Mouse (Mus musculus) stomach, postnatal 0 days (tissue): ENCODE measurements around the gene Traf3ip3. TPM values are rescaled to one million over a fixed set of nuclear protein-coding genes. Genes with fewer than 3 reads are reported as not detected.

Experiments
- ATAC-seq: fragments of 200-750 bp; cut with Nextera tagmentation; 2 replicates; pipeline ENCODE4 v1.8.0; 2017; ENCODE audit not compliant: low FRiP score, low TSS enrichment
- DNase-seq: peaks from one replicate; pipeline ENCODE4 v3.0.0-alpha.2; 2016; ENCODE audit warnings: low spot score
- H3K27ac ChIP-seq: fragments of 300-500 bp; sonication (generic); replicated peaks from 2 replicates; pipeline ENCODE4 v1.5.1; 2014; ENCODE audit warnings: mild to moderate bottlenecking, control low read depth
- H3K27me3 ChIP-seq: fragments of 300-500 bp; sonication (generic); 2 replicates; pipeline ENCODE4 v1.6.1; 2014; ENCODE audit warnings: low read length; ENCODE audit not compliant: control insufficient read depth, insufficient read depth
- H3K36me3 ChIP-seq: fragments of 300-500 bp; sonication (generic); 2 replicates; pipeline ENCODE4 v1.6.1; 2014; ENCODE audit warnings: low read length, mixed read lengths; ENCODE audit not compliant: control insufficient read depth, insufficient read depth
- H3K4me1 ChIP-seq: fragments of 300-500 bp; sonication (generic); replicated peaks from 2 replicates; pipeline ENCODE4 v1.6.1; 2014; ENCODE audit warnings: antibody characterized with exemption; ENCODE audit not compliant: control insufficient read depth, insufficient read depth
- H3K4me2 ChIP-seq: fragments of 300-500 bp; sonication (generic); replicated peaks from 2 replicates; pipeline ENCODE4 v1.6.1; 2014; ENCODE audit warnings: low read depth, mild to moderate bottlenecking, control low read depth, moderate library complexity
- H3K4me3 ChIP-seq: fragments of 300-500 bp; sonication (generic); 2 replicates; pipeline ENCODE4 v1.5.1; 2014; ENCODE audit warnings: low read depth, low read length, control low read depth
- H3K9ac ChIP-seq: fragments of 300-500 bp; sonication (generic); 2 replicates; pipeline ENCODE4 v1.6.1; 2014; ENCODE audit warnings: mild to moderate bottlenecking, low read length, control low read depth, mixed read lengths
- H3K9me3 ChIP-seq: fragments of 300-500 bp; sonication (generic); 2 replicates; pipeline ENCODE4 v1.6.1; 2016; ENCODE audit warnings: low read length; ENCODE audit not compliant: control insufficient read depth
- CTCF ChIP-seq: IDR thresholded peaks from 2 replicates; pipeline ENCODE4 v1.5.1; 2016; ENCODE audit warnings: antibody characterized with exemption, low read depth, mild to moderate bottlenecking, moderate library complexity
- EP300 ChIP-seq: optimal IDR thresholded peaks from 2 replicates; pipeline ENCODE3; 2016; ENCODE audit warnings: antibody characterized with exemption
- WGBS: fragments of 180-500 bp; shearing (Covaris S2); extraction: QIAGEN DNeasy Blood & Tissue Kit; methylation state at CpG from one replicate; pipeline ENCODE4 v1.1.7; 2014; 5-methylcytosine and 5-hydroxymethylcytosine counted together
- polyA plus RNA-seq: library from polyadenylated mRNA; unstranded; fragments of >200 nt; fragmentation: Nextera tagmentation; extraction: Ambion mirVana; gene quantifications from 2 replicates; pipeline ENCODE4 v1.2.1, GENCODE M21; 2015

Gene Traf3ip3
- polyA plus RNA-seq, 1 experiment from 2014 or later, result 1.8 TPM

DNA sequence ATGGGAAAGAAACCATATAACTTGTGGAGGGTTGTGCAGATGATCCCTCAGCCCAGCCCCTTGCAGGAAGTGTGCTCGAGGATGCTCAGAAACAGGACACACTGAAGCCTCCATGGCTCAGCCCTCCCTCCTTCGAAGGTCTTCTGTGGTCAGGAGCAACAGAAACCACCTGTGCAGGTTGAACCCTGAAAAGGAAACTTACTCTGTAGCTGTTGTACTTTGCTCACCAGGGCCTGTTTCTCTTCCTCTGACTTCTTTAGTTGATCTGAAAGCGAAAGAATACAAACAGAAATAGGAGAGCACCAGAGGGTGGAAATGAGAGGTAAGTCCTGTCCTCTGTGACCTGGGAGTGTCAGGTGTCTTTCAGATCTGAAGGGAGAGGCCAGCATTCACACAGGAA is 20.4 kb downstream of the Traf3ip3 start:
- no peak overlapping the region for H3K27ac ChIP-seq
- WGBS, result 62% methylated on average over 3 of the region's 3 CpGs

DNA sequence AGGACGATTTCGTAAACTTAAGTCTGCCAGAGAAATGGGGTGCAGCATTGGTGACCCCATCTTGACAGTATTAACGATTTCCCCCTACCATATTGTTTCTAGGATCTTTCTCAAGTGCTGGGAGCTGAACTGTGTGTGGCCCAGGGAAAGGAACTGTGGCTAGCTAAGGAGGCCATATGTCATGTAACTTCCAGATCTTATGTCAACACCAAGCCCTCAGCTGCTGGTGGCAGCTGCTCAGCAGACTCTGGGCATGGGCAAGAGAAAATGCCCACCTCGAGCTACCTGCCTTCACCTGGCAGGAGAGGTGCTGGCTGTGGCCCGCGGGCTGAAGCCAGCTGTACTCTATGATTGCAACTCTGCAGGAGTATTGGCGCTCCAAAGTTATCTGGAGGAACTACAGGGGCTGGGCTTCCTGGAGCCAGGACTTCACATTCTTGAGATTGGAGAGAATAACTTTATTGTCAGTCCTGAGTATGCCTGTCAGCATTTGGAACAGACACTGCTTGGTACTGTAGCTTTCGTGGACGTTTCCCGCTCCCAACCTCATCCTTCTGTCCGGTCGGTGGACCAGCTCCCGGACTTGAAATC is 27.3 kb downstream of the Traf3ip3 start:
- no peak for ATAC-seq
- peak overlapping the region; percentile 78 for H3K4me2 ChIP-seq
- H3K4me3 ChIP-seq, result peak overlapping the region; percentile 69
- H3K9me3 ChIP-seq, result no peaks in the 10 kb centered on the region
- H3K36me3 ChIP-seq, result no peaks in the 10 kb centered on the region
- WGBS, result 64% methylated on average over 13 of the region's 13 CpGs
- H3K4me1 ChIP-seq, result no peaks in the 10 kb centered on the region
- no peaks in the 10 kb centered on the region for H3K27me3 ChIP-seq
- TF ChIP-seq CTCF (no peak), EP300 (no peak)
- peak; percentile 46 for DNase-seq
- H3K27ac ChIP-seq, result peak overlapping the region; percentile 93
- peak overlapping the region; percentile 80 for H3K9ac ChIP-seq

More for the DNA sequence above, 20.4 kb downstream of the Traf3ip3 start:
- no peaks in the 10 kb centered on the region for H3K27me3 ChIP-seq
- no peaks in the 10 kb centered on the region for H3K4me1 ChIP-seq
- H3K9me3 ChIP-seq, result no peaks in the 10 kb centered on the region
- H3K4me3 ChIP-seq, result no peak overlapping the region
- H3K4me2 ChIP-seq, result no peak overlapping the region
- H3K36me3 ChIP-seq, result no peaks in the 10 kb centered on the region
- DNase-seq, result no peak
- no peak overlapping the region for H3K9ac ChIP-seq
- ATAC-seq, result 0 out of 2 replicates have a peak, but pooled peaks have one; percentile 16
- TF ChIP-seq EP300 (no peak), CTCF (no peak)

DNA sequence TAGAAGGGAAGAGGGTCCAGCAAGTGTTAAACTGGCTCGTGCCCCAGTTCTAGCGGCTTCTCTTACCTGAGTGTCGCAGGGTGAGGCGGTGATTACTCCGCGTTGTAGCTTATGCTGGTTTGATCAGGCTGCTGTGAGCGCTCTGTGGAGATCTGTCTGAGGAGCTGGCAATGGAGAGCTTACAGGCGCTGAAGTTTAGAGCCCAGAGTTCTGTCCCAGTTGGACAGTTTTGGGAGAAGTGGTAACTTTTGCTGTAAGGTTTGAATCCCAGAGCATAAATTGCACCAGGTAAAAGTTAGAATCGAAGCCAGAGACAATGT is 27.7 kb downstream of the Traf3ip3 start:
- 12% methylated on average over 9 of the region's 9 CpGs for WGBS
- DNase-seq (no peak), ATAC-seq (peak; percentile 50; the same call in 1 of the 2 replicates)
- Histone ChIP-seq H3K36me3 (no peaks in the 10 kb centered on the region), H3K4me1 (no peaks in the 10 kb centered on the region), H3K27me3 (no peaks in the 10 kb centered on the region), H3K4me2 (peak overlapping the region; percentile 78), H3K9me3 (no peaks in the 10 kb centered on the region), H3K27ac (peak overlapping the region; percentile 93), H3K9ac (peak overlapping the region; percentile 80), H3K4me3 (peak overlapping the region; percentile 69)
- no peak for TF ChIP-seq CTCF

DNA sequence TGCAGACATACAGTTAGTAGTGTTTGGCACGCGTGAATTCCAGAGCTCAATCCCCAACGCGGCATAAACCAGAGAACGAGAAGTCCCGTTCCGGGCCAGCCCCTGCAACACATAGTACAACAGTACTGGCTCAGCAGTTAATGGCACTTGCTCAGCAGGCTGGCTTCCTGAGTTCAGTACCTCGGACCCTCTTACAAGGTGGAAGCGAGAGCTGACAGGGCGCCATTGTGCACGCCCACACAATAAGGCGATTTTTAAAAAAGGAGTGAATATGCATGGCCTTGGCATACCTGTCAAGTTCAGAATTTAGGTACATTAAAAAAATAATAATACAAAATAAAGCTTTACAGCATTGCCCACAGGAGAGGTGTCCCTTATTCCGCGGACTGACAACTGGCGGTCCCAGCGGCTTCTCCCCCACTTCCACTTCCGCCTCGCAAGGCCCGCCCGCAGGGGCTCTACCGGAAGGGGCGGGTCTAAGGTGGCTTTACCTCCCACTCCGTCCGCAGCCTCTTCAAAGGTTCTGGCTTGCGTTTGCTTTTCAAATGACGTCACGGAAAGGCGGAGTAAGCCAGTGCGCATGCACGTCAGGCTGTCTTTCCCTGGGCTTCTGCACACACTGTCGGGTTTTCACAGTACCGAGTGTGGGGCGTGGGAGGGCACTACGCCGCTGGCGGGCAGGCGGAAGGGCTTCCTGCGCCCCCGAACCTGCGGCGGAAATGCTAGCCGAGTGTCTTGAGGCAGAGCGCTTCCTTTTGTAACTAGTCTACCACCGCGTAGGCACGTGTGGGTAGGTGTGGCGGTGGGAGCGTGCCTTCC is 28.3 kb downstream of the Traf3ip3 start:
- Histone ChIP-seq H3K36me3 (no peaks in the 10 kb centered on the region), H3K4me3 (peak overlapping the region; percentile 69), H3K4me2 (peak overlapping the region; percentile 78), H3K9me3 (no peaks in the 10 kb centered on the region), H3K27ac (peak overlapping the region; percentile 93), H3K4me1 (no peaks in the 10 kb centered on the region), H3K27me3 (no peaks in the 10 kb centered on the region), H3K9ac (peak overlapping the region; percentile 80)
- DNase-seq (peak; percentile 98), ATAC-seq (peak; percentile 97)
- peak; percentile 27 for TF ChIP-seq CTCF
- TF ChIP-seq EP300, result no peak
- under 1% methylated on average over 48 of the region's 48 CpGs for whole genome bisulfite sequencing

- TF ChIP-seq EP300 (no peak), CTCF (no peak)
- ATAC-seq, result peak; percentile 55
- WGBS, result 47% methylated on average over 2 of the region's 2 CpGs
- no peaks in the 10 kb centered on the region for H3K36me3 ChIP-seq
- H3K4me1 ChIP-seq, result no peaks in the 10 kb centered on the region
- H3K4me2 ChIP-seq, result no peak overlapping the region
- H3K27me3 ChIP-seq, result no peaks in the 10 kb centered on the region
- peak; percentile 72 for DNase-seq
- H3K4me3 ChIP-seq, result no peak overlapping the region
- no peaks in the 10 kb centered on the region for H3K9me3 ChIP-seq
- 0 out of 2 replicates have a peak overlapping the region, but pooled peaks have one; percentile 35 for H3K27ac ChIP-seq
- no peak overlapping the region for H3K9ac ChIP-seq
Measured at GRCm38 (mm10) chr1:193169856-193170255, 31.6 kb downstream of the Traf3ip3 start.

DNA sequence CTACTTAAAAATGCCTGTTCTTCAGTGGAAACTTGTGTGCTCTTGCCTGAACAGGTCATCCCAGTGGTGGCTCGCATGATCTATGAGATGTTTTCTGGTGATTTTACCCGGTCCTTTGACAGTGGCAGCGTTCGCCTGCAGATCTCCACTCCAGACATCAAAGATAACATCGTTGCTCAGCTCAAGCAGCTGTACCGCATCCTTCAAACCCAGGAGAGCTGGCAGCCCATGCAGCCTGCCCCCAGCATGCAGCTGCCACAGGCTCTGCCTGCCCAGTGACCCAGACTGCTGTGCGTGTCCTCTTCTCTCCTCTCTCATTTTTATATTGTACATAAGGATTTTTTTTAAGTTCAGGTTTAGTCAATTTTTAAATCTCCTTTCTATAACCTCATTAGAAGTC is 32.3 kb downstream of the Traf3ip3 start:
- 62% methylated on average over 7 of the region's 7 CpGs for WGBS
- Histone ChIP-seq H3K9ac (no peak overlapping the region), H3K27me3 (no peaks in the 10 kb centered on the region), H3K4me3 (no peak overlapping the region), H3K9me3 (no peaks in the 10 kb centered on the region), H3K4me2 (no peak overlapping the region), H3K4me1 (no peaks in the 10 kb centered on the region), H3K36me3 (no peaks in the 10 kb centered on the region), H3K27ac (peak overlapping the region; percentile 53; the same call in 1 of the 2 replicates)
- DNase-seq (peak; percentile 11), ATAC-seq (no peak)
- TF ChIP-seq EP300 (no peak), CTCF (no peak)
